Mouse (Mus musculus): Measurements from ENCODE around the gene G2e3.

GRCm38 (mm10) chr12:51368504-51368903, 20.6 kb downstream of the G2e3 start:
- TF ChIP-seq POLR2A (IDR thresholded peaks at IDR 0.05; ENCODE audit: insufficient read depth, low read depth, low read length) (no peak), CTCF (IDR thresholded peaks at IDR 0.05; ENCODE audit: insufficient read depth, low read depth, low read length) (no peak)

All from olfactory bulb, adult 2 months (tissue).